9 mouse cellular contexts compared by ENCODE assay signal in the genomic region with DNA sequence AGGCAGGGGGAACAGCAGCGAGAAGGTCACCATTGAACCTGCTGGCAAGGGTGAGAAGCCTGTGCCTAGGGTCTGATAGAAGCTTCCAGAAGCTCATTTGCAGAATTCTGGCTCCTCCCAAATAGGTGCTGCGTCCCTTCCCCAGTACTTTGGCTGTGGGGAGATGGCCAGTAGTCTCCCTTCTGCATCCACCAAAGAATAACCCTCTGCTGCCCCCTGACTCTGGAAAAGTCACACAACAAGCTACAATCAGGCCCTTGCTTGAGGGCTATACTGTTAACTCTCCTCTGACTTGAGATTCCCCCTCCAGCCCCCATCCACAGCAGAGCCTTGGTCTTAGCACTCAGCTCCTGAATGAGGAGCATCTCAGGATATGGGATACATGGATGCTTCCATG.
DNase-seq lines count a peak whose midpoint lies in the region; ATAC-seq and TF ChIP-seq lines count a peak whose summit lies in the region.
"Had no signal": no experiment of that assay in that cellular context is flagged by ENCODE, and none has a peak within 500 bp of the region (broad histone marks: within the 10 kb centered on the region; RNA-seq: fewer than 3 reads in every experiment).

No protein-coding gene starts in this region.

- no peaks in the 10 kb centered on the region for H3K4me1 ChIP-seq in liver, embryonic 14.5 days (replicated peaks; ENCODE audit: control insufficient read depth in 2 of 2, insufficient read depth in 2 of 2, low read length in 1 of 2)
- peaks cover 22% of the 10 kb centered on the region for H3K4me1 ChIP-seq in forebrain, embryonic 12.5 days
- H3K4me1 ChIP-seq in neural tube, embryonic 15.5 days = peaks cover 23% of the 10 kb centered on the region
- H3K4me1 ChIP-seq: liver, embryonic 12.5 days had no signal

- no peaks in the 10 kb centered on the region for H3K36me3 ChIP-seq in liver, embryonic 14.5 days (replicated peaks; ENCODE audit: control insufficient read depth, insufficient read depth, low read depth)
- H3K36me3 ChIP-seq in forebrain, embryonic 12.5 days (replicated peaks) = no peaks in the 10 kb centered on the region
- no peaks in the 10 kb centered on the region; the same call in 1 of the 2 replicates for H3K36me3 ChIP-seq in neural tube, embryonic 15.5 days
- H3K36me3 ChIP-seq: liver, embryonic 12.5 days had no signal

- ATAC-seq in cerebellum, adult (ENCODE audit: insufficient number of reproducible peaks, low FRiP score, low TSS enrichment) = no peak
- ATAC-seq in liver, embryonic 14.5 days (ENCODE audit: insufficient read depth) = no peak
- ATAC-seq in forebrain, embryonic 12.5 days (ENCODE audit: low FRiP score) = peak; percentile 36; the same call in 1 of the 2 replicates
- ATAC-seq in neural tube, embryonic 15.5 days (ENCODE audit: low FRiP score) = peak; percentile 68; the same call in 1 of the 2 replicates
- ATAC-seq: liver, embryonic 12.5 days had no signal

- peak; percentile 23; the same call in 1 of the 2 replicates for TF ChIP-seq CTCF in liver, embryonic 14.5 days (IDR thresholded peaks at IDR 0.05; ENCODE audit: low read depth)

- H3K4me3 ChIP-seq in liver, embryonic 14.5 days (ENCODE audit: insufficient read depth in 1 of 2, low read depth in 2 of 2, low read length in 2 of 2) = no peak overlapping the region
- H3K4me3 ChIP-seq in forebrain, embryonic 12.5 days (replicated peaks) = no peak overlapping the region
- H3K4me3 ChIP-seq in neural tube, embryonic 15.5 days (replicated peaks) = no peak overlapping the region
- H3K4me3 ChIP-seq: liver, embryonic 12.5 days had no signal

- peak; percentile 56 to 60 for DNase-seq in cerebellum, adult 18-20 months
- DNase-seq in liver, embryonic 14.5 days (ENCODE audit: low read depth in 3 of 3, low spot score in 3 of 3) = no peak
- DNase-seq in liver = no peak
- no peak for DNase-seq in T-cell, adult 2 months (ENCODE audit: low spot score)
- no peak for DNase-seq in left cerebral cortex, adult 11 months (ENCODE audit: low spot score)

- no peak overlapping the region for H3K9ac ChIP-seq in liver, embryonic 14.5 days (replicated peaks)
- no peak overlapping the region for H3K9ac ChIP-seq in forebrain, embryonic 12.5 days
- no peak overlapping the region for H3K9ac ChIP-seq in neural tube, embryonic 15.5 days (replicated peaks)
- H3K9ac ChIP-seq: liver, embryonic 12.5 days had no signal

- H3K27me3 ChIP-seq in liver, embryonic 14.5 days (ENCODE audit: control insufficient read depth, insufficient read depth, low read length) = no peaks in the 10 kb centered on the region
- peaks cover 13% of the 10 kb centered on the region; the same call in 1 of the 2 replicates for H3K27me3 ChIP-seq in forebrain, embryonic 12.5 days
- 0 out of 2 replicates have a peak, but pooled peaks cover 6% of the 10 kb centered on the region for H3K27me3 ChIP-seq in neural tube, embryonic 15.5 days (replicated peaks)

- H3K9me3 ChIP-seq in liver, embryonic 14.5 days (ENCODE audit: control insufficient read depth, low read length) = no peaks in the 10 kb centered on the region
- H3K9me3 ChIP-seq in forebrain, embryonic 12.5 days = no peaks in the 10 kb centered on the region
- no peaks in the 10 kb centered on the region for H3K9me3 ChIP-seq in neural tube, embryonic 15.5 days (replicated peaks)
- H3K9me3 ChIP-seq: liver, embryonic 12.5 days had no signal

- H3K4me2 ChIP-seq in liver, embryonic 14.5 days (ENCODE audit: low read depth) = no peak overlapping the region
- H3K4me2 ChIP-seq in forebrain, embryonic 12.5 days = no peak overlapping the region
- no peak overlapping the region for H3K4me2 ChIP-seq in neural tube, embryonic 15.5 days
- H3K4me2 ChIP-seq: liver, embryonic 12.5 days had no signal

- 44% methylated on average over 2 of the region's 2 CpGs for WGBS in liver, embryonic 14.5 days (ENCODE audit: insufficient replicate concordance)
- 67% methylated on average over 2 of the region's 2 CpGs for WGBS in forebrain, embryonic 12.5 days
- WGBS in neural tube, embryonic 15.5 days = 70% methylated on average over 2 of the region's 2 CpGs

- no peak for TF ChIP-seq EP300 in liver, embryonic 14.5 days (IDR thresholded peaks at IDR 0.05; ENCODE audit: low read depth)

- H3K27ac ChIP-seq in liver, embryonic 14.5 days = no peak overlapping the region
- no peak overlapping the region for H3K27ac ChIP-seq in forebrain, embryonic 12.5 days
- H3K27ac ChIP-seq in neural tube, embryonic 15.5 days (replicated peaks) = 0 out of 2 replicates have a peak overlapping the region, but pooled peaks have one; percentile 49
- H3K27ac ChIP-seq: liver, embryonic 12.5 days had no signal

Comparison
In these comparisons a context has a peak if more than half of its experiments do, and no peak if none do; other contexts are left out.
1. DNase-seq: peak in cerebellum, adult 18-20 months (2 of 2); none in liver, embryonic 14.5 days (0 of 3), liver (single experiment), T-cell, adult 2 months (single experiment) and left cerebral cortex, adult 11 months (single experiment).
2. ATAC-seq: peak in forebrain, embryonic 12.5 days (single experiment) and neural tube, embryonic 15.5 days (single experiment); none in cerebellum, adult (single experiment) and liver, embryonic 14.5 days (single experiment).